Mouse (Mus musculus): ENCODE results near the gene Efhd2.

Efhd2 gene

GRCm38 (mm10) chr4:141879074-141879473 is 4.4 kb upstream of the Efhd2 start:
- DNase-seq, result no peak

GRCm38 (mm10) chr4:141878621-141879020 is 3.9 kb upstream of the Efhd2 start:
- no peak for DNase-seq

GRCm38 (mm10) chr4:141875481-141876108 is 875 bp upstream of the Efhd2 start:
- DNase-seq, result no peak

- no peak for DNase-seq
Observed at GRCm38 (mm10) chr4:141874111-141874600, 564 bp downstream of the Efhd2 start.

GRCm38 (mm10) chr4:141872977-141873376 is 1.7 kb downstream of the Efhd2 start:
- DNase-seq, result no peak

- DNase-seq, result no peak
Observed at GRCm38 (mm10) chr4:141871909-141872308, 2.8 kb downstream of the Efhd2 start.

GRCm38 (mm10) chr4:141871333-141871725 is 3.4 kb downstream of the Efhd2 start:
- DNase-seq, result no peak

- DNase-seq, result no peak
Observed at GRCm38 (mm10) chr4:141870666-141871332, 3.9 kb downstream of the Efhd2 start.

- DNase-seq, result no peak
Observed at GRCm38 (mm10) chr4:141869436-141870215, 5.1 kb downstream of the Efhd2 start.

- DNase-seq, result no peak
Observed at GRCm38 (mm10) chr4:141868051-141868450, 6.7 kb downstream of the Efhd2 start.

GRCm38 (mm10) chr4:141867498-141867897 is 7.2 kb downstream of the Efhd2 start:
- no peak for DNase-seq

- no peak for DNase-seq
Observed at GRCm38 (mm10) chr4:141866933-141867490, 7.7 kb downstream of the Efhd2 start.

- DNase-seq, result no peak
Observed at GRCm38 (mm10) chr4:141865600-141865999, 9.1 kb downstream of the Efhd2 start.

GRCm38 (mm10) chr4:141865006-141865405 is 9.7 kb downstream of the Efhd2 start:
- DNase-seq, result no peak

- no peak for DNase-seq
Observed at GRCm38 (mm10) chr4:141864506-141864905, 10.2 kb downstream of the Efhd2 start.

GRCm38 (mm10) chr4:141863726-141864280 is 10.9 kb downstream of the Efhd2 start:
- no peak for DNase-seq

- DNase-seq, result no peak
Observed at GRCm38 (mm10) chr4:141862867-141863266, 11.9 kb downstream of the Efhd2 start.

GRCm38 (mm10) chr4:141861591-141862295 is 13.0 kb downstream of the Efhd2 start:
- no peak for DNase-seq

- no peak for DNase-seq
Observed at GRCm38 (mm10) chr4:141860246-141860841, 14.4 kb downstream of the Efhd2 start.

- DNase-seq, result no peak
Observed at GRCm38 (mm10) chr4:141859351-141859750, 15.4 kb downstream of the Efhd2 start.

GRCm38 (mm10) chr4:141858501-141858900 is 16.2 kb downstream of the Efhd2 start:
- no peak for DNase-seq

- peak; percentile 58 to 81 for DNase-seq
Observed at GRCm38 (mm10) chr4:141857422-141857930, 17.2 kb downstream of the Efhd2 start.

All from spleen, adult 18-20 months (tissue).